Mouse (Mus musculus) limb, embryonic 13.5 days (tissue): Measurements from ENCODE around the gene Spdl1. TPM values are rescaled to one million over a fixed set of nuclear protein-coding genes. Genes with fewer than 3 reads are reported as not detected.
A peak's percentile ranks its signal among the peaks of the same experiment; 100 is the strongest.

Experiments
- ATAC-seq: fragments of 200-750 bp; cut with Nextera tagmentation; 2 replicates; pipeline ENCODE4 v1.8.0; 2017; ENCODE audit warnings: low read depth, moderate number of reproducible peaks, moderate TSS enrichment; ENCODE audit not compliant: low FRiP score
- H3K27ac ChIP-seq: fragments of 300-500 bp; sonication (generic); 2 replicates; pipeline ENCODE4 v1.5.1; 2015; ENCODE audit warnings: inconsistent platforms, mild to moderate bottlenecking, moderate library complexity
- H3K27me3 ChIP-seq: fragments of 300-500 bp; sonication (generic); 2 replicates; pipeline ENCODE4 v1.6.1; 2015; ENCODE audit warnings: mild to moderate bottlenecking, inconsistent platforms
- H3K36me3 ChIP-seq: fragments of 300-500 bp; sonication (generic); 2 replicates; pipeline ENCODE4 v1.6.1; 2015; ENCODE audit warnings: inconsistent platforms, mild to moderate bottlenecking, moderate library complexity
- H3K4me1 ChIP-seq: fragments of 300-500 bp; sonication (generic); 2 replicates; pipeline ENCODE4 v1.6.1; 2015; ENCODE audit warnings: inconsistent platforms
- H3K4me2 ChIP-seq: fragments of 300-500 bp; sonication (generic); replicated peaks from 2 replicates; pipeline ENCODE4 v1.6.1; 2015; ENCODE audit warnings: inconsistent platforms, mild to moderate bottlenecking, moderate library complexity
- H3K4me3 ChIP-seq: fragments of 300-500 bp; sonication (generic); 2 replicates; pipeline ENCODE4 v1.5.1; 2015; ENCODE audit warnings: moderate library complexity, mild to moderate bottlenecking, inconsistent platforms
- H3K9ac ChIP-seq: fragments of 300-500 bp; sonication (generic); 2 replicates; pipeline ENCODE4 v1.6.1; 2015; ENCODE audit warnings: mild to moderate bottlenecking, inconsistent platforms
- H3K9me3 ChIP-seq: fragments of 300-500 bp; sonication (generic); 2 replicates; pipeline ENCODE4 v1.6.1; 2016; ENCODE audit warnings: inconsistent platforms
- WGBS: fragments of 180-500 bp; shearing (Covaris S2); methylation state at CpG from one replicate; pipeline ENCODE4 v1.1.7; 2015; 5-methylcytosine and 5-hydroxymethylcytosine counted together
- polyA plus RNA-seq: library from polyadenylated mRNA; unstranded; fragments of >200 nt; fragmentation: Nextera tagmentation; extraction: Ambion mirVana; gene quantifications from 2 replicates; pipeline ENCODE4 v1.2.1, GENCODE M21; 2015

Gene Spdl1
- polyA plus RNA-seq, result 22.0 and 22.5 TPM in 2 replicates

GRCm38 (mm10) chr11:34833318-34834086, at the start of gene Spdl1:
Gene Spdl1 (minus strand): TSS chr11:34833641.
- H3K4me3 ChIP-seq, result peak within 1 kb of the TSS; percentile 75
- H3K9ac ChIP-seq, result peak within 1 kb of the TSS; percentile 88
- H3K4me2 ChIP-seq, result peak within 1 kb of the TSS; percentile 70
- H3K4me1 ChIP-seq, result peaks cover 16% of the 10 kb centered on the region
- H3K27me3 ChIP-seq, result no peaks in the 10 kb centered on the region
- no peaks in the 10 kb centered on the region for H3K9me3 ChIP-seq
- peak within 1 kb of the TSS; percentile 81 for H3K27ac ChIP-seq
- H3K36me3 ChIP-seq, result peaks cover 23% of the 10 kb centered on the region
- peak; percentile 96 for ATAC-seq
- WGBS, result under 1% methylated on average over 49 of the region's 49 CpGs

GRCm38 (mm10) chr11:34881528-34881927, 48.1 kb upstream of the Spdl1 start:
- Histone ChIP-seq H3K4me2 (no peak overlapping the region), H3K4me3 (no peak overlapping the region), H3K9ac (no peak overlapping the region), H3K9me3 (no peaks in the 10 kb centered on the region), H3K27ac (no peak overlapping the region), H3K36me3 (no peaks in the 10 kb centered on the region), H3K4me1 (no peaks in the 10 kb centered on the region), H3K27me3 (0 out of 2 replicates have a peak, but pooled peaks cover 3% of the 10 kb centered on the region)
- WGBS, result 35% methylated on average over 5 of the region's 5 CpGs
- ATAC-seq, result peak; percentile 89

- H3K4me1 ChIP-seq, result no peaks in the 10 kb centered on the region
- no peak overlapping the region for H3K27ac ChIP-seq
- WGBS, result 66% methylated on average over 1 of the region's 1 CpGs
- no peaks in the 10 kb centered on the region for H3K36me3 ChIP-seq
- H3K4me2 ChIP-seq, result no peak overlapping the region
- H3K9ac ChIP-seq, result no peak overlapping the region
- no peak for ATAC-seq
- 0 out of 2 replicates have a peak, but pooled peaks cover 3% of the 10 kb centered on the region for H3K27me3 ChIP-seq
- no peaks in the 10 kb centered on the region for H3K9me3 ChIP-seq
- H3K4me3 ChIP-seq, result no peak overlapping the region
Observed at GRCm38 (mm10) chr11:34879678-34880077, 46.2 kb upstream of the Spdl1 start.

GRCm38 (mm10) chr11:34873861-34874260, 40.4 kb upstream of the Spdl1 start:
- no peak overlapping the region for H3K27ac ChIP-seq
- H3K4me2 ChIP-seq, result no peak overlapping the region
- ATAC-seq, result no peak
- no peak overlapping the region for H3K9ac ChIP-seq
- no peak overlapping the region for H3K4me3 ChIP-seq
- H3K4me1 ChIP-seq, result no peaks in the 10 kb centered on the region
- H3K9me3 ChIP-seq, result no peaks in the 10 kb centered on the region
- WGBS, result 71% methylated on average over 2 of the region's 2 CpGs
- no peaks in the 10 kb centered on the region for H3K27me3 ChIP-seq
- no peaks in the 10 kb centered on the region for H3K36me3 ChIP-seq

- Histone ChIP-seq H3K9ac (no peak overlapping the region), H3K4me3 (no peak overlapping the region), H3K27me3 (no peaks in the 10 kb centered on the region), H3K9me3 (no peaks in the 10 kb centered on the region), H3K36me3 (no peaks in the 10 kb centered on the region), H3K27ac (no peak overlapping the region), H3K4me1 (no peaks in the 10 kb centered on the region), H3K4me2 (no peak overlapping the region)
- WGBS, result 85% methylated on average over 2 of the region's 2 CpGs
- ATAC-seq, result no peak
Observed at GRCm38 (mm10) chr11:34872432-34872831, 39.0 kb upstream of the Spdl1 start.

GRCm38 (mm10) chr11:34871991-34872390, 38.5 kb upstream of the Spdl1 start:
- no peaks in the 10 kb centered on the region for H3K4me1 ChIP-seq
- no peaks in the 10 kb centered on the region for H3K9me3 ChIP-seq
- no peaks in the 10 kb centered on the region for H3K36me3 ChIP-seq
- 88% methylated on average over 3 of the region's 3 CpGs for WGBS
- H3K27me3 ChIP-seq, result no peaks in the 10 kb centered on the region
- H3K9ac ChIP-seq, result no peak overlapping the region
- H3K4me2 ChIP-seq, result no peak overlapping the region
- no peak overlapping the region for H3K27ac ChIP-seq
- ATAC-seq, result no peak
- no peak overlapping the region for H3K4me3 ChIP-seq

GRCm38 (mm10) chr11:34871456-34871855, 38.0 kb upstream of the Spdl1 start:
- Histone ChIP-seq H3K4me1 (no peaks in the 10 kb centered on the region), H3K27ac (no peak overlapping the region), H3K4me3 (no peak overlapping the region), H3K27me3 (no peaks in the 10 kb centered on the region), H3K9ac (no peak overlapping the region), H3K9me3 (no peaks in the 10 kb centered on the region), H3K36me3 (no peaks in the 10 kb centered on the region), H3K4me2 (no peak overlapping the region)
- no peak for ATAC-seq
- WGBS, result 80% methylated on average over 3 of the region's 3 CpGs

GRCm38 (mm10) chr11:34868626-34869025, 35.2 kb upstream of the Spdl1 start:
- Histone ChIP-seq H3K9ac (no peak overlapping the region), H3K4me1 (no peaks in the 10 kb centered on the region), H3K4me2 (no peak overlapping the region), H3K9me3 (no peaks in the 10 kb centered on the region), H3K36me3 (no peaks in the 10 kb centered on the region), H3K4me3 (no peak overlapping the region), H3K27me3 (no peaks in the 10 kb centered on the region), H3K27ac (no peak overlapping the region)
- 35% methylated on average over 6 of the region's 6 CpGs for WGBS
- ATAC-seq, result no peak

GRCm38 (mm10) chr11:34865741-34866270, 32.4 kb upstream of the Spdl1 start:
- H3K4me2 ChIP-seq, result no peak overlapping the region
- H3K9ac ChIP-seq, result no peak overlapping the region
- no peaks in the 10 kb centered on the region for H3K9me3 ChIP-seq
- 69% methylated on average over 3 of the region's 3 CpGs for WGBS
- H3K4me3 ChIP-seq, result no peak overlapping the region
- H3K36me3 ChIP-seq, result no peaks in the 10 kb centered on the region
- H3K27ac ChIP-seq, result no peak overlapping the region
- no peaks in the 10 kb centered on the region for H3K27me3 ChIP-seq
- no peaks in the 10 kb centered on the region for H3K4me1 ChIP-seq
- no peak for ATAC-seq

GRCm38 (mm10) chr11:34865181-34865580, 31.7 kb upstream of the Spdl1 start:
- Histone ChIP-seq H3K9me3 (no peaks in the 10 kb centered on the region), H3K27me3 (no peaks in the 10 kb centered on the region), H3K4me3 (no peak overlapping the region), H3K4me1 (no peaks in the 10 kb centered on the region), H3K9ac (no peak overlapping the region), H3K36me3 (no peaks in the 10 kb centered on the region), H3K27ac (no peak overlapping the region), H3K4me2 (no peak overlapping the region)
- no peak for ATAC-seq
- 85% methylated on average over 14 of the region's 14 CpGs for WGBS

- no peak for ATAC-seq
- Histone ChIP-seq H3K27me3 (no peaks in the 10 kb centered on the region), H3K4me3 (no peak overlapping the region), H3K9me3 (no peaks in the 10 kb centered on the region), H3K36me3 (no peaks in the 10 kb centered on the region), H3K9ac (no peak overlapping the region), H3K27ac (no peak overlapping the region), H3K4me1 (no peaks in the 10 kb centered on the region), H3K4me2 (no peak overlapping the region)
- 57% methylated on average over 3 of the region's 3 CpGs for WGBS
Observed at GRCm38 (mm10) chr11:34856652-34857051, 23.2 kb upstream of the Spdl1 start.

GRCm38 (mm10) chr11:34846268-34846652, 12.8 kb upstream of the Spdl1 start:
- WGBS, result 75% methylated on average over 5 of the region's 5 CpGs
- Histone ChIP-seq H3K27me3 (no peaks in the 10 kb centered on the region; the same call in 1 of the 2 replicates), H3K27ac (no peak overlapping the region), H3K9me3 (no peaks in the 10 kb centered on the region), H3K36me3 (no peaks in the 10 kb centered on the region), H3K9ac (no peak overlapping the region), H3K4me1 (0 out of 2 replicates have a peak, but pooled peaks cover 4% of the 10 kb centered on the region), H3K4me2 (no peak overlapping the region), H3K4me3 (no peak overlapping the region)
- ATAC-seq, result no peak
